Mouse (Mus musculus): ENCODE data around the gene Cetn2.

Gene Cetn2

GRCm38 (mm10) chrX:72917884-72918681, at the start of gene Cetn2, which contains the start of gene Nsdhl:
Gene Cetn2, minus strand, starts transcription at chrX:72918411.
Gene Nsdhl, plus strand, starts transcription at chrX:72918557.
- in situ Hi-C loops (cut with MboI; ENCODE audit: low pct_unique_long_range_greater_than_20kb in 1 of 2, low sequenced_read_pairs in 2 of 2, unreplicated experiment in 1 of 2) = no loop called here

DNA sequence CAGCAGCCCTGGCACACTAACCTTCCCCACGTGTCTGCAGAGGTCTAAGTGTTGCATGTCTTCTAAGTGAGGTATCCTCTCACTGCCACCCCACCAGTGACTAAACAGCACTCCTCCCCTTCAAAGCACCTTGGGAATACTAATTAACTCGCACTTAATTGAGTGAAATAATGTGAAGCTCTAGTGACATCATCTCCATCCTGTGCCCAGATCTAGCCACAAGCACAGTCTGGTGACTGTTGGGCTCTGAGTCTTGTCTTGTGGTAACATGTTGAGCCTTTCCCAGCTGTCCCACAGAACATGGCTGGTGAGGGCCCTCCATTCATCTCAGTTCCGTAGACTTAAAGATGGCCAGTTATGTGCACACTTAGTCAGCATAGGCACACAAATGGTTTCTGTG, 44.5 kb upstream of the Cetn2 start:
- in situ Hi-C loops (cut with MboI; ENCODE audit: low pct_unique_long_range_greater_than_20kb in 1 of 2, low sequenced_read_pairs in 2 of 2, unreplicated experiment in 1 of 2) = no loop called here

DNA sequence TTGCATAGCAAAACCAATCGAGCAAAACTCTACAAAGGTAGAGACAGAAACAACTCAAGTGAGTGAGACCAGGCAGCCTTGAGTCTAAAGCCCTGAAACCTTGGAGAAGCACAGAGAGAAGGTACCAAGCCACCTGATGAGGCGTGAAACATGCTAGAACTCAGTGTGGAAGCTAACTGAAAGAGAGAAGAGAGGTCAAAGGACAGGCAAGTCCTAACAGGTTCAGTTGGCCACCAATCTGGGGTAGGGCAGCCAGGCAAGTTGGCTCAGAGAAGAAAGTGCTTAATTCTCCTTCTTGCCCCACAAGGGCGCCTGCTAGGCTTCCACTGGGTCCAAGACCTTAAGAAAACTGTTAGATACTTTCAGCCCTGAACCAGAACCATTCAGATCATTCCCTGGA, 43.3 kb upstream of the Cetn2 start:
- in situ Hi-C loops (cut with MboI; ENCODE audit: low pct_unique_long_range_greater_than_20kb in 1 of 2, low sequenced_read_pairs in 2 of 2, unreplicated experiment in 1 of 2) = no loop called here

- in situ Hi-C loops (cut with MboI; ENCODE audit: low pct_unique_long_range_greater_than_20kb in 1 of 2, low sequenced_read_pairs in 2 of 2, unreplicated experiment in 1 of 2) = no loop called here
Measured at GRCm38 (mm10) chrX:72960431-72960830, 42.2 kb upstream of the Cetn2 start.

DNA sequence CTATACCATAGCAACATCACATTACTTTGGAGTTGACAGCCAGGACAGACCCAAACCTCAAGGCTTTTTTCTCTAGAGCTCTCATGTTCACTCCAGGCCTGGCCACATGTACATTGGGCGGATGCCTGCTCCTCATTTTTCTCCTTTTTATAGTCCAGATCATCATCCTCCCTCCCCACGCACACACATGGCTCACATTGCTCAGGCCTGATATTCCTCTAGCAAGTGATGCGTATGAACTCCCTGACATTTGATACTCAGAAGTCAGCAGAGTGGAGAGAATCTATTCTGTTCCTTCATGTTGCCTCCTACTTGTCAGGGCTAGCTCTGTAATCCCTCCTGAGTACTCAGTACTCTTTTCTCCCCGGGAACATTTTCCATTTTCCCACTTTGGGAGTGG, 38.3 kb upstream of the Cetn2 start:
- in situ Hi-C loops (cut with MboI; ENCODE audit: low pct_unique_long_range_greater_than_20kb in 1 of 2, low sequenced_read_pairs in 2 of 2, unreplicated experiment in 1 of 2) = no loop called here

GRCm38 (mm10) chrX:72953464-72953863, 35.3 kb upstream of the Cetn2 start:
- in situ Hi-C loops (cut with MboI; ENCODE audit: low pct_unique_long_range_greater_than_20kb in 1 of 2, low sequenced_read_pairs in 2 of 2, unreplicated experiment in 1 of 2) = no loop called here

DNA sequence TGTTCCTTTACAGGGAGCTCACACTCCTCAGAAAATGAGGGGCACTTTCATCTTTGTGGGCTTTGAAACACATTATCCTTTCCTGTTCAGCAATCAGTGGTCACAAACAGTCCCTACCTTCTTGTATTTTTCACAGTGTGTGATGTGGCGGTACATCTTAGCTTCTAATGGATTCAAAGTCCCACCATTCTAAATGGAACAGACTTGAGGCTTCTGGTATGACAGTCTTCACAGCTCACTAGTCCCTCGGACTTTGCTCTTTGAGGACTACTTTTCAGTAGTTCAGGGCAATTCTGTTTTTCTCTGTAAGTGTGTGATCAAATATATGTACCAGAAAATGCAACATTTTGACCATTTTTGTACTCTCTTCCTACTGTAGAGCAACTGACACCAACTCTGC, 3.2 kb upstream of the Cetn2 start:
- in situ Hi-C loops (cut with MboI; ENCODE audit: low pct_unique_long_range_greater_than_20kb in 1 of 2, low sequenced_read_pairs in 2 of 2, unreplicated experiment in 1 of 2) = no loop called here

GRCm38 (mm10) chrX:72918682-72919059, 460 bp upstream of the Cetn2 start:
- in situ Hi-C loops (cut with MboI; ENCODE audit: low pct_unique_long_range_greater_than_20kb in 1 of 2, low sequenced_read_pairs in 2 of 2, unreplicated experiment in 1 of 2) = no loop called here

DNA sequence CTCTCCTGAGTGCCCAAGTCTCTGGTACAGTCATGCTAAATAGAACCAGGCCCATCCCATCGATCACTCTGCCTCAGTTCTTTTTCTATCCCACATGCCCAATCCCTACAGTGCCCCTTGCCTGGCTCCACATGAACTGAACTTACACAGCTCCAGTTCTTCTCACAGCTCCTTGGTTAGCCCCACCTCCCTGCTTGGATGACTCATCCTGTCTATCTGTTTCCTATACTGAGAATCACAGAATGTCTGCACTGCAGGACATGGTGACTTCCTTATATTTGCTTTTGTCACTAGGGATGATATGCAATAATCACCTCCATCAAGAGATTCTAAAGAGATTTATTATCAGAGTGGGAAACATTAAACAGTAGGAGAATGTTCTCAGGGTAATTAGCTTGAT, 6.6 kb downstream of the Cetn2 start:
- in situ Hi-C loops (cut with MboI; ENCODE audit: low pct_unique_long_range_greater_than_20kb in 1 of 2, low sequenced_read_pairs in 2 of 2, unreplicated experiment in 1 of 2) = no loop called here

DNA sequence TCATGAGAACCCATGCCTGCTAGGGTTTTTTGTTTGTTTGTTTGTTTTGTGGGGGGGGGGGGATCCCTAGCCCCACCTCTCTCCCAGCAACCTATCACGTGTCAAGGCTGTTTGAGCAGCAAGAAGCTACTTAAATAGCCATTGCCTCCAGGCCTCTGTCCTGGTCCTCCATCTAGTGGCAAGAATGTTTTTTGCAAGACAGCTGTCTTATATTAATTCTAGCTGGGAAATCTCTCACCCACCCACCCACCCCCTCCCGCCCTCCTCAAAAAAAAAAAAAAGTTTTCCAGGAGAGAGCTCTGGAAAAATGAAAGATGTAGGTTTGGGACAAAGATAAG, 9.8 kb downstream of the Cetn2 start:
- in situ Hi-C loops (cut with MboI; ENCODE audit: low pct_unique_long_range_greater_than_20kb in 1 of 2, low sequenced_read_pairs in 2 of 2, unreplicated experiment in 1 of 2) = no loop called here

DNA sequence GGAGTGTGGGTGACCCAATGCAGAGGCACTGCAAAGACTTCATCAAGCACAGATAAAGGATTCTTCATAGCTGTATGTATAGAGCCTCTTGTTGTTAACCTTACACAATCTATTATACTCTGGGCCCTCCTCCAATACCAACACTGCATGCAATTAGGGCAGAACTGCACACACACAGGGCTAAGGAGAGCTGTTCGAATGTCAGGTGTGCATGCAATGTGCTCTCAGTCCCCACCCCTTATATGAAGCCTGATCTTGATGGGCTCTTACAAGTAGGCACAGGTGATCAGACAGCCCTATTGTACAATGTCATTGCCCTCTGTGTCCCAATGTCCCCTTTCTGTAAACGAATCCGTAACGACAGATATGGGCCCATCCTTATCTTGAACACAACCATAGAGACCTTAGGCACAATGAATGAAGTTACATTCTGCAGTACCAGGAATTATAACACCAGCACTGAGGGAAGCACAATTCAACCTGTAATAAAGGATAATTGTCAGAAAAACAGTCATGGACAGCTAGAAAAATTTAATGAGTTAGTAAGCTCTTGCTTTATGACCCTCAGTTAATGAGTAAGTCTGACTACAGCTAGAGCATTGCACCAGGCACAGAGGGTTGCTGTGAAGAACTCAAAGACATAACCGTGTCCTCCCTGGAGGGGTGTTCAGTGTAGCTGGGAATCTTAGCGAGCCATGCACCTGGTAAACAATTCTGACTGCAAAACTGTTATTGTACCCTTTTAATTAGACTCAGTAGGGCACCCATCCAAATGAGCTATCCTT, 10.4 kb downstream of the Cetn2 start:
- in situ Hi-C loops (cut with MboI; ENCODE audit: low pct_unique_long_range_greater_than_20kb in 1 of 2, low sequenced_read_pairs in 2 of 2, unreplicated experiment in 1 of 2) = no loop called here

- in situ Hi-C loops (cut with MboI; ENCODE audit: low pct_unique_long_range_greater_than_20kb in 1 of 2, low sequenced_read_pairs in 2 of 2, unreplicated experiment in 1 of 2) = no loop called here
Measured at GRCm38 (mm10) chrX:72902530-72902929, 15.7 kb downstream of the Cetn2 start.

DNA sequence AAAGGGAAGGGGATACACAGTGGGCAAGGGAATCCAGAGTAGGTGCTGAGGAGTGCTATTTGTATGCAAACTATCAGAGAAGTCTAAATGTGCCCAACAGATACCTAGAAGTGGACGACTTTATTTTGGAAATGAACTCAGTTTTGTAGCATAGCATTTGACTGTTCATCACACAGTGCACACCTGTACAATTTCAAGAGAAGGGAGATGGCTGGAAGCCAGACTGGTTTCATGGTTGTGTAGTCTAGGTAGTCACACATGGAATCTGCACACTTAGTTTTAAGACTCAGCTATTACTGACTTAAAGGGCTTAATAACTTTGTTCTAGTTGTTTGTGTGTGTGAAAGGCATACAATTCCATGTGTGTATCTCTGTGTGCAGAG, 22.2 kb downstream of the Cetn2 start:
- in situ Hi-C loops (cut with MboI; ENCODE audit: low pct_unique_long_range_greater_than_20kb in 1 of 2, low sequenced_read_pairs in 2 of 2, unreplicated experiment in 1 of 2) = no loop called here

DNA sequence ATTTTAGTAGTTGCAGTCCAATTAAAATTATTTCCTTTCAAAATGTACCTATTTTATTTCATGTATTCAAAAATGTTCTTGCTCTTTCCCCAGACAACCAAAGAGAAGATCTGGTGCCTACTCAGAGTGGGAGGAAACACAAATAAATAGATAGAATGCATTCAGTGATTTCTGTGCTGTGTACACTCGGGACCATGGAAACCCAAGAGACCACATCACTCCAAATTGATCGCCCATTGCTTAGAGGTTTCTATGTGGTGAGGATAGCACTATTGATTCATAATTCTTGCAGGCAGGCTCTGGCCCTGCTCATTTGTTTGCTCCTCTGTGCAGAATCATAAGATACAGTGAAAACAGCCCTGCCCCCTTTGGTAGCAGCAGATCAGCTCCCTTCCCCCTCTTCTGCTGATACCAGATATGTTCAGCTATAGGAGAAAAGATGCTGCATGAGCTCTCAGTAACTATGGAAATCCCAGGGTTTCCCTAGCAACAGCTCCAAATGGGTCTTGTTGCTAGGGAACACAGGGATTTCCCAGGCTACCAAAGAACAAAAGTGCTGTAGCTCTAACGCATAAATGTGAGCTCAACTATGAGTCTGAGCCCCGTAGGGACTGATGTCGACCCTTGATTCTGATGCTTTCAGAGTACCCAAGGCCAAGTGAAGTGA, 22.7 kb downstream of the Cetn2 start:
- in situ Hi-C loops (cut with MboI; ENCODE audit: low pct_unique_long_range_greater_than_20kb in 1 of 2, low sequenced_read_pairs in 2 of 2, unreplicated experiment in 1 of 2) = no loop called here
